Mouse (Mus musculus) spleen, adult 10 weeks (tissue): ENCODE measurements around the gene Iqcg. TPM values are rescaled to one million over a fixed set of nuclear protein-coding genes. Genes with fewer than 3 reads are reported as not detected.

Experiments used
- polyA plus RNA-seq: library from polyadenylated mRNA; stranded (reverse); fragments of 350-450 nt; fragmentation: Illumina TruSeq; extraction: RNeasy Lipid Tissue Mini Kit (QIAGEN cat#74804); gene quantifications from one replicate; pipeline ENCODE4 v1.2.3, GENCODE M21; 2015; ENCODE audit warnings: low replicate concordance; ENCODE audit not compliant: insufficient read depth

Gene Iqcg
- 1.1 TPM for polyA plus RNA-seq

GRCm38 (mm10) chr16:33056095-33056785 lies at the start of gene Iqcg, which contains the start of gene Rpl35a:
Iqcg (minus strand) TSS chr16:33056218.
Rpl35a (plus strand) TSS chr16:33056453.

GRCm38 (mm10) chr16:33062024-33062681 lies 6.1 kb upstream of the Iqcg start, which contains the start of gene Lmln:
Lmln (plus strand) TSS chr16:33062521.

Other genes with a start within 250 kb of the Iqcg start
- not detected for gene Smbd1, start 245.7 kb downstream of the Iqcg start, polyA plus RNA-seq
- 110 TPM for gene Fyttd1, start 178.7 kb downstream of the Iqcg start, polyA plus RNA-seq
- 76.9 TPM for gene Rubcn, start 178.5 kb downstream of the Iqcg start, polyA plus RNA-seq
- gene Lrch3, start 142.1 kb downstream of the Iqcg start, polyA plus RNA-seq, result 57.2 TPM
- 3,739 TPM for gene Rpl35a, start 235 bp upstream of the Iqcg start, polyA plus RNA-seq
- 1.3 TPM for gene Lmln, start 6.3 kb upstream of the Iqcg start, polyA plus RNA-seq
- 18.0 TPM for gene Osbpl11, start 128.9 kb upstream of the Iqcg start, polyA plus RNA-seq
- 63.0 TPM for gene Snx4, start 195.2 kb upstream of the Iqcg start, polyA plus RNA-seq